Mouse (Mus musculus) adrenal gland, adult 2 months (tissue): Measurements from ENCODE around the gene Tmem131. TPM values are rescaled to one million over a fixed set of nuclear protein-coding genes. Genes with fewer than 3 reads are reported as not detected.
"Not testable (repeated sequence)": the region's sequence is repeated elsewhere in the genome, so short reads cannot be mapped to it uniquely, and the experiment has no call there.

Source experiments
- DNase-seq: peaks from one replicate; pipeline ENCODE4 v3.0.0; 2021
- polyA plus RNA-seq: library from polyadenylated mRNA; depleted of rRNA; stranded (reverse); fragments of >200 nt; gene quantifications from 2 replicates; pipeline ENCODE4 v1.2.3, GENCODE M21; 2012
- total RNA-seq, 2 experiments: library from RNA; stranded (reverse); gene quantifications; 2 replicates each; pipeline ENCODE4 v1.2.3; 2021

Tmem131 gene
- total and polyA plus RNA-seq, 3 experiments = 17.8 to 51.0 (median 38.8) TPM

DNA sequence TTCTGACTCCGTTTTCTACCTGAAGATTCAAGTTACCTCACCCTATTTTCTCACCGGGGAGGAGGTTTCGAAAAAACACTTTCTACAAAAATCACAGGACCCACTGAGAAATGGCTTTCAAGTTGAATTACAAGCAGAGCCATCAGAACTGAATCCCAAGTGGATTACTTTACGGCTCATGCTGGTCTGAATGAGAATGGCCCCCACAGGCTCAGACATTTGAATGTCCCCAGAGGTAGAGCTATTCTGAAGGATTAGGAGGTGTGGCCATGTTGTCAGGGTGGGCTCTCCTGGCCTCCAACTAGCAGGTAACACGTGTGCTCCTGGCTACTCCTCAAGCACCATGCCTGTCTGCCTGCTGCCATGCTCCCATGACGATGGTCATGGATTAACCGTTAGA, 109.4 kb downstream of the Tmem131 start:
- DNase-seq = no peak

DNA sequence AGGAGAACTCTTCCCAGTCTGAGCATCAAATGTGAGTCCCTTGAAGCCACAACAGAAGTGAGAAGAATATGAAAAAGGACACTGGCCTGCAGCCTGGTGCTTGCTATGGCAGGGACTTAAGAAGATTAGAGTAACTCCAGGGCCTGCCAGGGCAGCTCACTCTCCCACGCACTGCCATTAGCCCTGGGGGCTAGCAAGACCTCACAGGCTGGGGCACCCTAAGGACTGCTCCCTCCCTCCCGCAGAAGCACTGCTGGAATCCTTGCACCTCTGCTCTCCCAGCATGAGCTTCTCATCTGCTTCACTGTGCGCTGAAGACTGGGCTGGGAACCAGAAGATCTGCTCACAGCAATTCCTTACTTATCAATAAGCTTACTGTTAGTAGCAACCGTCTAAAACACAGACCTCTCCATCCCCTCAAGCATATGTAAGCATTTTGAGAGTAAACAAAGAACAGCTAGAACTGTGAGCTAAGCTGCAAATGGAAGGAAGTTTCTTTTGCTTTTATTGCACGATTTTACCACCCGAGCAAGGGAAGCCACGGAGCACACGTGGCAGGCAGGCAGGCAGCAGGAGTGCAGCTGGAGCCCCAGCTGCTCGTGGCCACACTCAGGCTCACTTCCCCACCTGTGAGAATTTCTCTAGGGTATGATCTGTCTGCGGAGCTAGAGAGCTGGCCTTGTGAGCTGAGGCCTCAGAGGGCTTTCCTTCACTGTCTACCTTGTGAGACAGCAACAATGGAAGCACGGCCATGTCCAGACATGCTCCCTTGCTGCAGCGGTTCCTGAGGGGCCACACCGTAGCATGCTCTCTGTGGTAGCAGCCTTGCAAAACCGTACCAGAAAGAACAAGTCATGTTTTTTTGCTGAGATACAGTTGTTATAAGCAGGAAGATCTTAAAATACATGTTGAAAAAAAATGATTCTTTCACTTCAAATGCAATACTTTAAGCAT, 112.3 kb downstream of the Tmem131 start:
- no peak for DNase-seq

DNA sequence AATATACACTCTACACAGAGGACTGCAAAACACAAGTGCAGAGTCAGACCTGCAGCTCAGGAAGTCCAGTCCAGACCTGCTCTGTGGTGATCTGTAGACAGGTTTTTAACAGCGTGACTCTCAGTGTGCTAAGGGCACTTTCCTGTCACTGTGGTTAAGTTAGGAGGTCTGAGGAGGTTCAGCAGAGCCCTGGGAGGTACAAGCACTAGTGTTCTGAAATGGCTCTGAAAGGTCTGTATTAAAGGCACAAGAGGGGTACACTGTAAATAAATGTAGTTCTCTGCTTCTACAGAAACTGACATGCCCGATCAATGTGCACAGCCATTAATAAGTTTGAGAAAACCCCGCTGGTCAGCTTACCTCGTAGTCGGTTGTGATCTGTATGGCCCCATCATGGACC, 119.1 kb downstream of the Tmem131 start:
- DNase-seq = no peak

DNA sequence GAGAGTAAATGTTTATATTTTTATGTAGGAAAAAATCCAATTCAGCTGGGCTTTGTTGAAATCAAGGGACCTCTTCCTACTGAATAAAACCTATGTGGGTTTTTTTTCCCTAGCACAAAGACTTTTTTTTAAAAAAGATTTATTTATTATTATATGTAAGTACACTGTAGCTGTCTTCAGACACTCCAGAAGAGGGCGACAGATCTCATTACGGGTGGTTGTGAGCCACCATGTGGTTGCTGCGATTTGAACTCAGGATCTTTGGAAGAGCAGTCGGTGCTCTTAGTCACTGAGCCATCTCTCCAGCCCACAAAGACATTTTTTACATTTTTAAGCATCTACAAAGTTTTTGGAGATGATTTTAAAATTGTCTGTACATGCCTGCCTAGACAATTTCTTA, 121.5 kb downstream of the Tmem131 start:
- not testable (repeated sequence) for DNase-seq

DNA sequence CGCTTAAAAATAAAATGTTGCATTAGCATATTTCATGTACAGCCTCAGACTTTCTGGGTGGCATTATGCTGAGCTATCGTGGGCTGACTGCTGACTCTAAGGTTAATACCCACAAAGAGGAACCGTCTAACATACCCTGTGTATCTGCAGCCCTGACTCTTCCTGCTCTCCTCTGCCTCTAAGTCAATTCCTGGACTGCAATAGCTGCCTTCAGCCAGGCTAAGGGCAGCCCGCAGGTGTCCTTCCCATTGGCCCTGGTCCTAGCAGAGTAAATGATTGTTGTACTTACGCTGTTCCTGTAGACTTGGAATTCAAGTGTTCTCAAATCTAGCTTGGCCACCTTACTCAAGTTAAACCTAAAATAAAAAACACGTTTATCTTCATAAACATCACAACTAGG, 128.3 kb downstream of the Tmem131 start:
- no peak for DNase-seq

DNA sequence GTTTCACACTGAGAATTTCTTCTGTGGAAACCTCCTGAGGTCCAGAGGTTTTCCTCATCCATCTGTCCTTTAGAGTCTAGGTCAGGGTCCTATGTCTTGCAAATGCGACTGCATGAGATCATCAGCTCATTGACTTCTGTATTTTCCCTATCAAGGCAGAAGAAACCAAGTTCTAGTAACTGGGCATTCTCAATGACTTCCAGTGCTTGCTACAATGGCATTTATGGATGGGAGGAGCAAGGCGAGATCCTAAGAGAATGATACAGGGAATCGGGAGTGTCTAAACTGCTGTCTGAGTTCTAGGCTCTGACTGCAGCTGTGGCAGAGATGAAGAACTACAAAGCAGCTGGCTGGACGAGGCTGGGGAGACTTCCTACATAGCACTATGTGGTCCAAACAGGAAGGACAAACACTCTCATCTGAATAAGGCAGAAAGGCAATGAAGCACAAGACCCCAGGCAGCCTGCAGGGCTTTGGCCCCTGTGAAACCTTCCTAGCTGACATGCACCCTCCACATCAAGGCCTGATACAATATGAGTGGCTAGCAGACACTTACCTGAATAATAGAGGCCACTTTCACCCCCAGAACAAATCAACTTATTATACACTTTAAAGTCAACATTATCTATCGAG, 129.1 kb downstream of the Tmem131 start:
- DNase-seq = no peak

DNA sequence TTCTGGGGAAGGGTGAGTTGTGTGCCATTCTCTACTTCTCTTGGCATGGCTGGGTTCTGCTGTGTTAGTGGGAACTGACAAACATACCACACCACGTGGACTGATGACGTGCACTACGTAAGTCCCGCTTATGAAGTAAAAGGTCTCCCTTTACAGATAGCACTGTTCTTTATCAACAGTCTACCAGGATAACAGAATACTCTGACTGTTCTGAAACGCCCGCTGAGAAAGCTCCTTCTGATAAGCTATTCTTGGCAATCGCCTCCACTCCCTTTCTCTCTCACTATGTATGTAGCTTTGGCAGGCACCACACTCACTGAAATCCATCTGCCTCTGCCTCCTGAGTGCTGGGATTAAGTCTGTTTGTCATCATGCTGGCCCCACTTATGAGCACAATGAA, 130.1 kb downstream of the Tmem131 start:
- DNase-seq = no peak

DNA sequence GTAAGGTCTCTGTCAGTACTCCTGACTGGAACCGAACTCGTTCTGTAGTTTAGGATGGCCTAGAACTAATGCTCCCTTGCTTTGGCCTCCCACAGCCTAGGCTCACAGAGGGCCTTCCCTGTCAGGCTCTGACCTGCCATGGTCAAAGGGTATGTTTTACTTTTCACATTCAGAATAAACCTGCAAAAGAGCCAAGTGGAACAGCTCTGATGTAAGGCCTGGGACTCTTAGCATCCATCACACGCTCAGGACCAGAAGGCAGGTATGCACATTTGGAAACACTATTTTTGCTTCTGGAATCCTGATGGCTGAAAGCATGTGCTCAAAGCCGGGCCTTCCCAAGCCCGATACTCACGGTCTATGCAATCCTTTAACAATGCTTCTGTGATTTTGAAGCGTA, 131.7 kb downstream of the Tmem131 start:
- DNase-seq = no peak

DNA sequence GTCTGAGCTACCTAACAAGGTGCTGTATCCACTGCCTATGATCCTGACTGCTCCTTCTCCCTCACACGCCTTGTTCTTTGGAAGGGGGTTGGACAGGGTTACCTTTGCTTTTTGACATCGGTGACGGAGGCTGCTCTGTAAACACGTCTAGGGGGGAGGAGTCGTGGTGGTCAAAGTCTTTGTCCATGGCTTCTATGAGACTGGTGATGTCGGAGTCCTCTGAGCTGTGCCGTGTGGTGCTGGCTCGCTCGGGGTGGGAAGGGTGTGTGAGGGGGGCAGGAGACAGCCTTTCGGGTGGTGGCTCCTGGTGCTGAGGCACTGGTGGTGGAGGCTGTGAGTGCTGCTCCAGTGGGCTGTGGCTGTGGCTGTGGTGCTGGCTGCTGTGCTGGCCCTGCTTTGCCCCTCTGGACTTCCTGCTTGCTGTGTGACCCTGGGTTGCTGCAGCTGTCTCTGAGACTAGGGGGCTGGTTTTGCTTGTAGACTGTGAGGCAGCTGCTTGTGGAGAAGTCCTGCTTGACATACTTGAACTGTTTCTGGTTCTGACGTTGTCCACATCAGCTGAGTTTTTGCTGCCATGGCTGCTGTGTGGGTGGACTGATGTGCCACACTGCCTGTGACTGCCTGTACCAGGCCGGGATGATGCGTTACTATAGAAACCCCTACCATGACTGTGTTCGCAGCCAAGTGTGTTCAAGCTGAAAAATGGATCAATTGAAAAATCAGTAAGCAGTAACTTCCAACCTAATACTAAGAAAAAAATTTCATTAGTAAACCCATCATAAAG, 135.5 kb downstream of the Tmem131 start:
- DNase-seq = no peak

DNA sequence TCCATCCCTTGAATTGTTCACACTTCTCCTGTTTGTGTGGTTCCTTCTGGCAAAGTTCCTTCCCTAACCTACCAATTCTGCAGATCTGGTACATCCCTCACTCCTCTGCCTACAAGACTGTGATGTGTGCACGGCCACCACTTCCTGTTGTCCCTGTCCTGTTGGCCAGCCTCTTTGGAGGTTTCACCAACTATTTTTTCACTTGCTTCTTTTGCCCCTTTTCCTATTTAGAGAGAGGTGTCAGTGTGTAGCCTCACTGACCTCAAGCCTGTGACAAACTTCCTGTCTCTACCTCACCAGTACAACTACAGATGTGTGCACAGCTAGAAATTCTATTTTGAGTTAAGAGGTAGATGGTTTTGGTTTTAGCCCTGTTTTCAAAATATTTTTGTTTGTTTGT, 136.4 kb downstream of the Tmem131 start:
- DNase-seq = no peak

DNA sequence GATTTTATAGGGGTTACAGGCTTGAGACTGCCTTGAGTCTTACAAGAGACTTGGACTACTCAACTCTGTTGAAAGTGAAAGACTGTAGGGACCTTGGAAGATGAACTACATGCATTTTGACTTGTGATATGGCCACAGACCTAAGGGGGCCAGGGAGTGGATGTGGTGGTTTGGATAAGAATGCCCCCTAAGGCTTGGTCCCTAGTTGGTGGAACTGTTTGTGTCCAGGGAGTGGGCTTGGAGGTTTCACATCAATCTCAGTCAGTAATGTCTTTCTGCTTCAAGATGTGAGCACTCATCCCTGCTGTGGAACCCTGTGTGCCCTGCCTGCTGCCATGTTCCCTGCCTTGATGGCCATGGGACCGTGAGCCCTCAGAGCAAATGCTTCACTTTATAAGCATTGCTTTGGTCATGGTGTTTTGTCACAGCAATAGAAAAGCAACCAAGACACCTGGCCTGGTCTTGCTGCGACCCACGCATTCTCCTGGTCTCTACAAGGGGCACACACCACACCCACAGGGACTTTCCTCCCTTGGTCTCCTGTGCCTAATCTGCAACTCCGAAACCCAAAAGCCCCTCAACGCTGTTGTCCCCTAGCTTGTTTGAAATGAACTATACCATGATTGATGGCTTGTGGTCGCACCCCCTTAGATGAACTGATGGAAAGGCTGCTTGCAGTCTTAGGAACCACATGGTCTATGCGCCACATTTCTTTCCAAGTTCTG, 137.1 kb downstream of the Tmem131 start:
- no peak for DNase-seq

DNA sequence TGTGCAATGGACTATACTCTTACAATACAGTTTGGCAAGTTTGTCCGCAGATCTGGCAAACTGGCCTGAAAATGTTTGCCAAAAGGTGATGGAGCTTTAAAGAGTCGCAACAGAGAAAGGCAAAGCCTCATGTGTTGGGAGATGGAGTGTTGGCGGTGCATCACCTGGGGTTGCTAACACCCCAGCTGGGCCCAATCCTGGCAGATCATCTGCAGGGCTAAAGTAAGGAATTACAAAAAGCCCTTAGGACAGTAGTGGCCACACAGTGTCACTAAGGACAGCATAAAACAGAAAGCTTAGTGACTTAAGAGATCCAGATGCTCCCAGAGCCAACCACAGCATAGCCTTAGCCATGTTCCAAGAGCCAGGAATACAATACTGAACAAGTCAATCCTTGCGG, 138.6 kb downstream of the Tmem131 start:
- no peak for DNase-seq

DNA sequence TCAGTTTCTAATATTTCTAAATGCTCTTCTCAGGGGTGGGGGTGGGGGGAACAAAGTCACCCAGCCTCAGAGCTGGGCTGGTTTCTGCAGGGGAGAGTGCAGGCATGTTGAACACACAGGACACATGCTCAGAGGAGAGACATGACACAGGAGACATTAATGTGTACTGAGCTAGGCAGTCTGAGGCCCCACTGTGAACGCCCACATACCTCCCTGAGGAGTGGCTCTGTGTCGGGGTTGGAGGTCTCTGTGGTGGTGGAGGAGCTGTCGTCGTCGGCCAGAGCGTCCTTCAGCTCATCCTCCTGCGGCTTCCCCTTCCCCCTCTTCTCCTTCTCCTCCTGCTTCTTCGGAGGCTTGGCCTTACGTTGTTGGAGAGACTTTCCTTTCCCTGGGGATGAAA, 139.2 kb downstream of the Tmem131 start:
- DNase-seq = no peak

DNA sequence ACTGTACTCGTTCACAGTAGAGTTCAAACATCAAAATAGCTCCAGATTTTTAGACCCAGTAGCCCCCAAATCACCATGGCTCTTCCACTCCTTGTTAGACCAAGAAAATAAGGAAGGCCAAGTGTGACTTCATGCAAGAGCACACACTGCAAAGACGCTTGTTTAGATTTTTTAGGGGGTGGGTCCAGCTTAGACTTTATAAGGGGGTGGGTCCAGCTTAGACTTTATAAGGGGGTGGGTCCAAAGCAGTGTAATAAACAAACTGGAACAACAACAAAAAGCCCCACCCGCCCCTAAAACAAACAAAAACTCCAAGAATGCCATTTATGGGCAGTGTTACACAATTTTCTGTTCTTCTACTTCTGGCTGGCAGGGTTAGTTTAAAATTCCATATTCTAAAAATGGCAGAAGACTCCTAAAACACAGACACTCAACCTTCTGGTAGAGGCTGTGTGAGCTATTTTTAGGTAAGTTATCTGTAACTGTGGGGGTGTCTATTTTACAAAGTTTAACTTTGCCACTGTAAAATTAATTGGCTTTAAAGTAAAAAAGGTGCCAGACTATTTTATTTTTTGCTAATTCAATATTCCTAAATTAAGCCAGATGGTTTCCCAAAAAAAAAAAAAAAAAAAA, 143.0 kb downstream of the Tmem131 start:
- no peak for DNase-seq

DNA sequence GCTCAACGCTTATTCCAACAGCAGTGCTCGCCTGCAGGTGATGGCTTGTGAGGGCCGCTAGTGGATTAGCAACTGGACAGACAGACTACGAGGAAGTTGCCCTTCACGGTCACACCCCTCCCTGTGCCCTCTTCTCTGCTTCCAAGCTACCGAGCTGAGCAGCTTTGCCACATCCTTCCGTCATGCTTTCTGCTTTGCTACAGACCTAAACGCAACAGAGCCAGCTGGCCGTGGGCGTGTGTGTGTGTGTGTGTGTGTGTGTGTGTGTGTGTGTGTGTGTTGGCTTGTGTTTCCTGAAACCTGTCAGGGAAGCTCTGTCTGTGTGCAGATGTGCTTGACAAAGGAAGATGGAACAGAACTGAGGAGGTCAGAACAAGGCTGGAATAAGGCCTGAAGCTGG, 146.0 kb downstream of the Tmem131 start:
- DNase-seq = no peak

DNA sequence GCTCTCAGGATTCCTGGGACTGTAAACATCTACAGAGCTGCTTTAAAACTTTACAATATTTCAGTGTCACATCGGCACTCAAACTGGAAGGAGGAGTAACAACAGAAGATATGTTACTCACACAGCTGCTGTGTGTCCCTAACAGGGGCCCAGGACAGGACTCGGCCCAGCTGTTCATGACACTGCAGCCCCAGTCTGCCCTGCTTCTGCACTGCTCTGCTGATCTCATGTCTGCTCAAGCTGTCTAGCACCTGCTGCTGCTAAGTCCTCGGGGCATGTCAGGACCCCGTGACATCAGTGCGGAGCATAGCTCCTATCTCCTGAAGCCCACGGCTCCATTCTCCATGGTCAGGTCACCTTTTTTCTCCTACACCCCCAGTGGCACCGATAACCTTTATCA, 146.8 kb downstream of the Tmem131 start:
- DNase-seq = no peak

DNA sequence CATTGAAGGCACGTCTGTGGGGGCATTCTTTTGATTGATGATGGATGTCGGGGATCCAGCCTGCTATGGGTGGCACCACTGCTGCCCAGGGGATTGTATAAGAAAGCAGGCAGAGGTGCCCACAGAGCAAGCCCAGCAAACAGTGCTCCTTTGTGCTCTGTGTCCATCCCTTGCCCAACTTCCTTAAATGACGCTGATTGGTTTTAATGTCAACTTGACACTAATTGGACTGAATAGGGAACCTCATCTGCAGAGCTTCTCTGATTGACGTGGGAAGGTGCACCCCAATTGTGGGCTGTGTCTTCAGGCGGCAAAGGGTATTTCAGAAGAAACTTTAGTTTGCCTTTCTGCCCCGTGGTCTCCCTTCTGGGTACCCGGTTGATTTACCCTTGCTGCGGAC, 154.1 kb downstream of the Tmem131 start:
- DNase-seq = no peak

DNA sequence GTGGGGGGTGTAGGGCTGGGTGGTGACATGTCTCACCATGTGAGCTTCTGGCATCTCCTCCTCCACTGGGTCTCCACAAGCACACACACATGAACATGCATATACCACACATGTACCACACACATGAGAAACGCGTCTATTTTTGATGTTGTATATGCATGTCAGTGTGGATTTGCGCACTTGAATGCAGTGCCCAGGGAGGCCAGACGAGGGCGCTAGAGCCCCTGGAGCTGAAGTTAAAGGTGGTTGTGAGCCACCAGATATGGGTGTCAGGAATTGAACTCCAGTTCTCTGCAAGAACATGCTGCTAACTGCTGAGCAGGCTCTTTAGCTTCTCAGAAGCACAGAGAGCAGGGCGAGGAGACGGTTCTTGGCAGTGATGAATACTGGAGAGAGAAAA, 157.1 kb downstream of the Tmem131 start:
- DNase-seq = no peak

DNA sequence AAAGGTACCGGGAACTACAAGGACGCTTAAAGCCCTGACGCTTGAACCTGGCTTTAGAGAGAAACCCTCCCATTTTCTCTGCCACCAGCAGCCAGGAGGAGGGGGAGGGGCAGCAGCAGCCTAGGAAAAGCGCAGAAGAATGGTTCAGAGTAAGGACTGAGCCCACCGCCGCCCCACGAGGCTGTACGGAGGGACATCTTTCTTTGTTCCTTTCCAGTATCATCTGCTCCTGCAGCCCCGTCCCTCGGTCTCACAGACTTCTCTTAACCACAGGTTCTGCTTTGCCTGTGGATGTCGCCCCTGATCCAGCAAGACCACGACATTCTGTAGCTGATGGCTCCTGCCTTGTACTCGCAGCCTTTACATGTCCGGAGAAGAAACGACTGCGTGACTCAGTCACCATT, 158.2 kb downstream of the Tmem131 start:
- DNase-seq = peak; percentile 13

DNA sequence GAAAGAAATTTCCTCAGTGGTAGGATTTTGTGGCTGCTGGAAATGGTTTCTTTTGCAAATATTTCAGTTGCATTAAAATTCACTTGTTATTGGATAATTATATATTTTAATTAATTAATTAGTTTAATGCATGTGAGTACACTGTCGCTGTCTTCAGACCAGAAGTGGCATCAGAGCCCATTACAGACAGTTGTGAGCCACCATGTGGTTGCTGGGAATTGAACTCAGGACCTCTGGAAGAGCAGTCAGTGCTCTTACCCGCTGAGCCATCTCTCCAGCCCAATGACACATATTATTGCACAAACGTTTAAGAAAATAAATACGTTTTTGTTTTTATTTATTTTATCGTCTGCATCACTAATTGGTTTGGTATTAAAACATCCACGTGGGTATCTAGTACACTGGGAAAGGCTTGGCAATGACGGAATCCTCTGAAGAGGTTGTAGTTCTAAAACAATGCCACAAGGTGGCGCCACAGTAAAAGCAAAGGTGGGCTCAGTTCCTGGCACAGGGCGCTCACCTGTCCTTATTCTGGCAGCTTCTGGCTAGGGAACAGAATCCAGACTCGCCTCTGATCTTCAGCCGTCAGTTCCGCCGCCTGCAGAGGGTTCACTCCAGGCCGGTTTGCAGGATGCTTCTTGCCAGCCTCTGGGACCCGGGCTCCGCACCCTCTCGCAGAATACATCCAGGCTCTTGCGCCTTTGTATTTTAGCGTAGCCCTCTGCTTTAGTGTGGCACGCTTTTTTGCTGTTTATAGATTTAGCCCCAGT, 158.9 kb downstream of the Tmem131 start:
- DNase-seq = peak; percentile 73

DNA sequence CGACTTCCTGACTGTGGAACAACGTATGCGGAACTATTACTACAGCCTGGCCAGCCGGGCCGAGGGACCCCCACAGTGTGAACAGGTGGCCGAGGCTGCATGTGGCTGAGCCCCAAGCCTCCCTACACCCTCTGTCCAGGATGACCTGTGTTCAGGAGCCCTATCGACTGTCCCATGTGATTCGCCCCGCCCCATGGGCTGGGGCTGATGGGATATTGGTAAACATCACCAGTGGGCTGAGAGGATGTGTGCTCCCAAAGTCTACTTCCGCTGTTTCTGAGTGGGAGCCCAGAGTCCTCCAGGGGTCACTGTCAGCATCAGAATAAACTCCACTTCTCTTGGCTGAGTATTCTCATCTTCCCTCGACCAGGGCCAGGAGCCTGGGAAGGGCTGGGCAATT, 161.0 kb downstream of the Tmem131 start:
- DNase-seq = no peak
